Mouse (Mus musculus): ENCODE measurements around the gene Uhrf1bp1l. TPM values are rescaled to one million over a fixed set of nuclear protein-coding genes. Genes with fewer than 3 reads are reported as not detected.

Gene Uhrf1bp1l
- polyA plus RNA-seq, 1 experiment from 2014 or later = 32.3 TPM

- Histone ChIP-seq H3K4me2 (ENCODE audit: low read depth, severe bottlenecking) (no peak overlapping the region), H3K9me3 (ENCODE audit: control insufficient read depth, low read length) (no peaks in the 10 kb centered on the region), H3K4me3 (ENCODE audit: low read depth, low read length) (no peak overlapping the region), H3K9ac (ENCODE audit: low read length) (no peak overlapping the region), H3K4me1 (ENCODE audit: control insufficient read depth, insufficient read depth, low read length) (no peaks in the 10 kb centered on the region), H3K27ac (replicated peaks; ENCODE audit: low read depth, low read length) (no peak overlapping the region), H3K36me3 (ENCODE audit: control insufficient read depth, insufficient read depth, low read length) (no peaks in the 10 kb centered on the region), H3K27me3 (ENCODE audit: control insufficient read depth, insufficient read depth, low read length) (no peaks in the 10 kb centered on the region)
- 92% methylated on average over 2 of the region's 2 CpGs for WGBS
- DNase-seq (ENCODE audit: low spot score) (no peak), ATAC-seq (ENCODE audit: insufficient number of reproducible peaks, low FRiP score, low TSS enrichment, low read depth) (no peak)
Observed at GRCm38 (mm10) chr10:89748619-89749018, 3.8 kb downstream of the Uhrf1bp1l start.

GRCm38 (mm10) chr10:89751069-89751468, 6.3 kb downstream of the Uhrf1bp1l start:
- no peaks in the 10 kb centered on the region for H3K27me3 ChIP-seq (ENCODE audit: control insufficient read depth, insufficient read depth, low read length)
- DNase-seq (ENCODE audit: low spot score) = no peak
- H3K4me3 ChIP-seq (ENCODE audit: low read depth, low read length) = no peak overlapping the region
- H3K27ac ChIP-seq (replicated peaks; ENCODE audit: low read depth, low read length) = no peak overlapping the region
- no peaks in the 10 kb centered on the region for H3K36me3 ChIP-seq (ENCODE audit: control insufficient read depth, insufficient read depth, low read length)
- ATAC-seq (ENCODE audit: insufficient number of reproducible peaks, low FRiP score, low TSS enrichment, low read depth) = no peak
- H3K4me1 ChIP-seq (ENCODE audit: control insufficient read depth, insufficient read depth, low read length) = no peaks in the 10 kb centered on the region
- H3K9me3 ChIP-seq (ENCODE audit: control insufficient read depth, low read length) = no peaks in the 10 kb centered on the region
- no peak overlapping the region for H3K9ac ChIP-seq (ENCODE audit: low read length)
- WGBS = 88% methylated on average over 5 of the region's 5 CpGs
- no peak overlapping the region for H3K4me2 ChIP-seq (ENCODE audit: low read depth, severe bottlenecking)

- Histone ChIP-seq H3K4me3 (ENCODE audit: low read depth, low read length) (no peak overlapping the region), H3K4me2 (ENCODE audit: low read depth, severe bottlenecking) (no peak overlapping the region), H3K27ac (replicated peaks; ENCODE audit: low read depth, low read length) (no peak overlapping the region), H3K4me1 (ENCODE audit: control insufficient read depth, insufficient read depth, low read length) (no peaks in the 10 kb centered on the region), H3K9me3 (ENCODE audit: control insufficient read depth, low read length) (no peaks in the 10 kb centered on the region), H3K9ac (ENCODE audit: low read length) (no peak overlapping the region), H3K27me3 (ENCODE audit: control insufficient read depth, insufficient read depth, low read length) (no peaks in the 10 kb centered on the region), H3K36me3 (ENCODE audit: control insufficient read depth, insufficient read depth, low read length) (no peaks in the 10 kb centered on the region)
- WGBS = 91% methylated on average over 4 of the region's 4 CpGs
- ATAC-seq (ENCODE audit: insufficient number of reproducible peaks, low FRiP score, low TSS enrichment, low read depth) (no peak), DNase-seq (ENCODE audit: low spot score) (no peak)
Observed at GRCm38 (mm10) chr10:89755231-89755630, 10.4 kb downstream of the Uhrf1bp1l start.

GRCm38 (mm10) chr10:89760772-89761171, 16.0 kb downstream of the Uhrf1bp1l start:
- H3K4me3 ChIP-seq (ENCODE audit: low read depth, low read length) = no peak overlapping the region
- no peak overlapping the region for H3K27ac ChIP-seq (replicated peaks; ENCODE audit: low read depth, low read length)
- ATAC-seq (ENCODE audit: insufficient number of reproducible peaks, low FRiP score, low TSS enrichment, low read depth) (no peak), DNase-seq (ENCODE audit: low spot score) (no peak)
- no peaks in the 10 kb centered on the region; the same call in 1 of the 2 replicates for H3K36me3 ChIP-seq (ENCODE audit: control insufficient read depth, insufficient read depth, low read length)
- H3K9me3 ChIP-seq (ENCODE audit: control insufficient read depth, low read length) = no peaks in the 10 kb centered on the region
- no peak overlapping the region for H3K9ac ChIP-seq (ENCODE audit: low read length)
- no peak overlapping the region for H3K4me2 ChIP-seq (ENCODE audit: low read depth, severe bottlenecking)
- no peaks in the 10 kb centered on the region for H3K27me3 ChIP-seq (ENCODE audit: control insufficient read depth, insufficient read depth, low read length)
- WGBS = 67% methylated on average over 5 of the region's 5 CpGs
- no peaks in the 10 kb centered on the region for H3K4me1 ChIP-seq (ENCODE audit: control insufficient read depth, insufficient read depth, low read length)

- DNase-seq (ENCODE audit: low spot score) (no peak), ATAC-seq (ENCODE audit: insufficient number of reproducible peaks, low FRiP score, low TSS enrichment, low read depth) (no peak)
- no peak overlapping the region for H3K4me3 ChIP-seq (ENCODE audit: low read depth, low read length)
- no peak overlapping the region for H3K9ac ChIP-seq (ENCODE audit: low read length)
- H3K4me2 ChIP-seq (ENCODE audit: low read depth, severe bottlenecking) = no peak overlapping the region
- no peaks in the 10 kb centered on the region for H3K4me1 ChIP-seq (ENCODE audit: control insufficient read depth, insufficient read depth, low read length)
- WGBS = 88% methylated on average over 9 of the region's 9 CpGs
- no peak overlapping the region for H3K27ac ChIP-seq (replicated peaks; ENCODE audit: low read depth, low read length)
- no peaks in the 10 kb centered on the region for H3K9me3 ChIP-seq (ENCODE audit: control insufficient read depth, low read length)
- H3K36me3 ChIP-seq (ENCODE audit: control insufficient read depth, insufficient read depth, low read length) = no peaks in the 10 kb centered on the region; the same call in 1 of the 2 replicates
- no peaks in the 10 kb centered on the region for H3K27me3 ChIP-seq (ENCODE audit: control insufficient read depth, insufficient read depth, low read length)
Observed at GRCm38 (mm10) chr10:89764457-89765121, 19.8 kb downstream of the Uhrf1bp1l start.

- 94% methylated on average over 11 of the region's 11 CpGs for WGBS
- DNase-seq (ENCODE audit: low spot score) = no peak
Observed at GRCm38 (mm10) chr10:89765790-89766714, 21.3 kb downstream of the Uhrf1bp1l start.

GRCm38 (mm10) chr10:89768352-89769020, 23.7 kb downstream of the Uhrf1bp1l start:
- 86% methylated on average over 7 of the region's 7 CpGs for WGBS
- Histone ChIP-seq H3K4me2 (ENCODE audit: low read depth, severe bottlenecking) (no peak overlapping the region), H3K4me1 (ENCODE audit: control insufficient read depth, insufficient read depth, low read length) (no peaks in the 10 kb centered on the region), H3K27me3 (ENCODE audit: control insufficient read depth, insufficient read depth, low read length) (no peaks in the 10 kb centered on the region), H3K4me3 (ENCODE audit: low read depth, low read length) (no peak overlapping the region), H3K9me3 (ENCODE audit: control insufficient read depth, low read length) (no peaks in the 10 kb centered on the region), H3K9ac (ENCODE audit: low read length) (no peak overlapping the region), H3K27ac (replicated peaks; ENCODE audit: low read depth, low read length) (no peak overlapping the region), H3K36me3 (ENCODE audit: control insufficient read depth, insufficient read depth, low read length) (no peaks in the 10 kb centered on the region)
- no peak for DNase-seq (ENCODE audit: low spot score)
- no peak for ATAC-seq (ENCODE audit: insufficient number of reproducible peaks, low FRiP score, low TSS enrichment, low read depth)

More at GRCm38 (mm10) chr10:89765790-89766714, 21.3 kb downstream of the Uhrf1bp1l start:
- ATAC-seq (ENCODE audit: insufficient number of reproducible peaks, low FRiP score, low TSS enrichment, low read depth) = no peak
- no peak overlapping the region for H3K27ac ChIP-seq (replicated peaks; ENCODE audit: low read depth, low read length)
- H3K4me3 ChIP-seq (ENCODE audit: low read depth, low read length) = no peak overlapping the region
- no peaks in the 10 kb centered on the region; the same call in 1 of the 2 replicates for H3K36me3 ChIP-seq (ENCODE audit: control insufficient read depth, insufficient read depth, low read length)
- H3K9ac ChIP-seq (ENCODE audit: low read length) = no peak overlapping the region
- H3K4me1 ChIP-seq (ENCODE audit: control insufficient read depth, insufficient read depth, low read length) = no peaks in the 10 kb centered on the region
- H3K27me3 ChIP-seq (ENCODE audit: control insufficient read depth, insufficient read depth, low read length) = no peaks in the 10 kb centered on the region
- no peak overlapping the region for H3K4me2 ChIP-seq (ENCODE audit: low read depth, severe bottlenecking)
- H3K9me3 ChIP-seq (ENCODE audit: control insufficient read depth, low read length) = no peaks in the 10 kb centered on the region

- DNase-seq (ENCODE audit: low spot score) (no peak), ATAC-seq (ENCODE audit: insufficient number of reproducible peaks, low FRiP score, low TSS enrichment, low read depth) (no peak)
- Histone ChIP-seq H3K36me3 (ENCODE audit: control insufficient read depth, insufficient read depth, low read length) (no peaks in the 10 kb centered on the region), H3K4me1 (ENCODE audit: control insufficient read depth, insufficient read depth, low read length) (no peaks in the 10 kb centered on the region), H3K27me3 (ENCODE audit: control insufficient read depth, insufficient read depth, low read length) (no peaks in the 10 kb centered on the region), H3K4me2 (ENCODE audit: low read depth, severe bottlenecking) (no peak overlapping the region), H3K9me3 (ENCODE audit: control insufficient read depth, low read length) (no peaks in the 10 kb centered on the region), H3K9ac (ENCODE audit: low read length) (no peak overlapping the region), H3K4me3 (ENCODE audit: low read depth, low read length) (no peak overlapping the region), H3K27ac (replicated peaks; ENCODE audit: low read depth, low read length) (no peak overlapping the region)
- 89% methylated on average over 4 of the region's 4 CpGs for WGBS
Observed at GRCm38 (mm10) chr10:89769096-89769495, 24.3 kb downstream of the Uhrf1bp1l start.

All from limb, embryonic 11.5 days (tissue).